Comparison of ENCODE assay signal across 8 mouse cellular contexts in genomic region chr4:44234004-44234866, GRCm38 (mm10). TPM values are rescaled to one million over a fixed set of nuclear protein-coding genes. Genes with fewer than 3 reads are reported as not detected.
DNase-seq lines count a peak whose midpoint lies in the region; ATAC-seq and TF ChIP-seq lines count a peak whose summit lies in the region.

No protein-coding gene starts in this region.

- TF ChIP-seq CTCF in cerebellum, adult 2 months (IDR thresholded peaks at IDR 0.05; ENCODE audit: borderline replicate concordance, insufficient read depth, low read depth, low read length) = no peak
- TF ChIP-seq CTCF in forebrain, postnatal 0 days (IDR thresholded peaks at IDR 0.05; ENCODE audit: low read depth) = no peak
- TF ChIP-seq CTCF in layer of hippocampus, adult 2 months (conservative IDR thresholded peaks at IDR 0.05) = no peak
- TF ChIP-seq CTCF in lung, adult 2 months (IDR thresholded peaks at IDR 0.05; ENCODE audit: insufficient read depth, low read length) = no peak
- no peak for TF ChIP-seq CTCF in thymus, adult 2 months (IDR thresholded peaks at IDR 0.05; ENCODE audit: borderline replicate concordance, control insufficient read depth, extremely low read depth, insufficient read depth, low read length, poor library complexity)

- H3K9me3 ChIP-seq in forebrain, postnatal 0 days (ENCODE audit: low read length) = no peaks in the 10 kb centered on the region
- H3K9me3 ChIP-seq in neural tube, embryonic 15.5 days (replicated peaks) = no peaks in the 10 kb centered on the region

- no peak for TF ChIP-seq POLR2A in cerebellum, adult 2 months (IDR thresholded peaks at IDR 0.05; ENCODE audit: borderline replicate concordance, insufficient read depth, low read length)
- TF ChIP-seq POLR2A in lung, adult 2 months (IDR thresholded peaks at IDR 0.05; ENCODE audit: borderline replicate concordance, extremely low read depth, low read depth, low read length) = peak; percentile 98
- TF ChIP-seq POLR2A in thymus, adult 2 months (IDR thresholded peaks at IDR 0.05; ENCODE audit: control insufficient read depth, extremely low read depth, insufficient read depth, low read length, poor library complexity) = peak; percentile 89

- under 1% methylated on average over 62 of the region's 62 CpGs for WGBS in cerebellum, adult 2 months
- WGBS in forebrain, postnatal 0 days = 2% methylated on average over 54 of the region's 62 CpGs
- WGBS in lung, adult 2 months = 1% methylated on average over 61 of the region's 62 CpGs
- WGBS in neural tube, embryonic 15.5 days = under 1% methylated on average over 50 of the region's 62 CpGs
- WGBS in thymus, adult 2 months = under 1% methylated on average over 52 of the region's 62 CpGs

- peak overlapping the region; percentile 72 for H3K9ac ChIP-seq in forebrain, postnatal 0 days
- H3K9ac ChIP-seq in neural tube, embryonic 15.5 days (replicated peaks) = peak overlapping the region; percentile 84

- H3K4me2 ChIP-seq in forebrain, postnatal 0 days (ENCODE audit: low read depth) = peak overlapping the region; percentile 84
- H3K4me2 ChIP-seq in neural tube, embryonic 15.5 days = peak overlapping the region; percentile 85

- peak; percentile 90 for DNase-seq in MN1 (ENCODE audit: low spot score)
- peak; percentile 88 to 92 for DNase-seq in cerebellum, adult 2 months
- peak; percentile 86 for DNase-seq in forebrain, postnatal 0 days
- DNase-seq in heart, postnatal 4 days = peak; percentile 92
- DNase-seq in layer of hippocampus, adult 2 months (ENCODE audit: low spot score in 2 of 2) = peak; percentile 86 to 88
- peak; percentile 84 for DNase-seq in lung, adult 2 months
- DNase-seq in thymus, adult 2 months = peak; percentile 86

- no peaks in the 10 kb centered on the region for H3K27me3 ChIP-seq in cerebellum, adult 2 months (ENCODE audit: control insufficient read depth, insufficient read depth, low read length)
- no peaks in the 10 kb centered on the region for H3K27me3 ChIP-seq in forebrain, postnatal 0 days (ENCODE audit: insufficient read depth, low read length)
- no peaks in the 10 kb centered on the region for H3K27me3 ChIP-seq in neural tube, embryonic 15.5 days (replicated peaks)
- H3K27me3 ChIP-seq in thymus, adult 2 months (ENCODE audit: control insufficient read depth, insufficient read depth, low read length) = peaks cover 3% of the 10 kb centered on the region; the same call in 1 of the 2 replicates

- H3K36me3 ChIP-seq in forebrain, postnatal 0 days (ENCODE audit: insufficient read depth) = no peaks in the 10 kb centered on the region
- no peaks in the 10 kb centered on the region for H3K36me3 ChIP-seq in neural tube, embryonic 15.5 days
- H3K36me3 ChIP-seq in thymus, adult 2 months (ENCODE audit: control insufficient read depth, insufficient read depth, low read length) = no peaks in the 10 kb centered on the region

- H3K4me1 ChIP-seq in cerebellum, adult 2 months (ENCODE audit: control insufficient read depth, insufficient read depth, low read length) = no peaks in the 10 kb centered on the region
- peaks cover 3% of the 10 kb centered on the region; the same call in 1 of the 2 replicates for H3K4me1 ChIP-seq in forebrain, postnatal 0 days (ENCODE audit: insufficient read depth)
- H3K4me1 ChIP-seq in lung, adult 2 months (ENCODE audit: control insufficient read depth, insufficient read depth, low read length) = peaks cover 5% of the 10 kb centered on the region; the same call in 1 of the 2 replicates
- peaks cover 34% of the 10 kb centered on the region for H3K4me1 ChIP-seq in neural tube, embryonic 15.5 days
- peaks cover 12% of the 10 kb centered on the region for H3K4me1 ChIP-seq in thymus, adult 2 months (replicated peaks; ENCODE audit: control insufficient read depth, insufficient read depth, low read length)

- peak overlapping the region; percentile 77 for H3K4me3 ChIP-seq in cerebellum, adult 2 months (replicated peaks; ENCODE audit: insufficient read depth, low read depth, low read length)
- H3K4me3 ChIP-seq in forebrain, postnatal 0 days (ENCODE audit: low read depth, low read length) = peak overlapping the region; percentile 91
- peak overlapping the region; percentile 63 for H3K4me3 ChIP-seq in layer of hippocampus, adult 2 months
- peak overlapping the region; percentile 91 for H3K4me3 ChIP-seq in lung, adult 2 months (replicated peaks; ENCODE audit: extremely low read depth, low read depth, low read length)
- H3K4me3 ChIP-seq in neural tube, embryonic 15.5 days (replicated peaks) = peak overlapping the region; percentile 87
- peak overlapping the region; percentile 93 for H3K4me3 ChIP-seq in thymus, adult 2 months (ENCODE audit: control insufficient read depth, insufficient read depth, low read length)

- peak overlapping the region; percentile 44 for H3K27ac ChIP-seq in cerebellum, adult 2 months (ENCODE audit: insufficient read depth, low read length)
- H3K27ac ChIP-seq in forebrain, postnatal 0 days (ENCODE audit: low read depth, low read length) = peak overlapping the region; percentile 78
- peak overlapping the region; percentile 95 for H3K27ac ChIP-seq in layer of hippocampus, adult 2 months
- H3K27ac ChIP-seq in neural tube, embryonic 15.5 days (replicated peaks) = peak overlapping the region; percentile 88
- peak overlapping the region; percentile 53 for H3K27ac ChIP-seq in thymus, adult 2 months (ENCODE audit: control insufficient read depth, insufficient read depth, low read length)

- ATAC-seq in forebrain, postnatal 0 days = peak; percentile 96
- peak; percentile 97 for ATAC-seq in neural tube, embryonic 15.5 days (ENCODE audit: low FRiP score)

RNA-seq across cellular contexts. Expression of gene Rnf38, which starts 0.6 kb away (rescaled TPM):
- polyA plus RNA-seq in cerebellum, adult 2 months (2012; rRNA removed) = 53.5 and 63.1 TPM in 2 replicates
- total RNA-seq in forebrain, postnatal 0 days (2014; rRNA removed) = 51.4 and 82.7 TPM in 2 replicates
- polyA plus RNA-seq in forebrain, postnatal 0 days (2015; fragmentation: Nextera tagmentation; extraction: Ambion mirVana) = 12.3 and 17.6 TPM in 2 replicates
- 10 to 100 TPM; 56.5 to 57.8 TPM for total RNA-seq in heart, postnatal 4 days (2021)
- total RNA-seq in layer of hippocampus, adult 2 months (2021) = 10 to 100 TPM; 49.8 to 52.3 TPM
- polyA plus RNA-seq in lung, adult 2 months (2012; rRNA removed) = 114 and 123 TPM in 2 replicates
- polyA plus RNA-seq in neural tube, embryonic 15.5 days (2015; fragmentation: Nextera tagmentation; extraction: Ambion mirVana) = 21.8 and 23.4 TPM in 2 replicates
- polyA plus RNA-seq in thymus, adult 2 months (2012; rRNA removed) = 435 and 445 TPM in 2 replicates

Comparison
In these comparisons a context has a peak if more than half of its experiments do, and no peak if none do; other contexts are left out.
1. Peak in every context shown above with its lines: DNase-seq, ATAC-seq, H3K4me3 ChIP-seq and H3K27ac ChIP-seq.
2. H3K27ac ChIP-seq: peak in every context shown above with its lines; median percentile 95 in layer of hippocampus, adult 2 months; 88 in neural tube, embryonic 15.5 days; 78 in forebrain, postnatal 0 days; 53 in thymus, adult 2 months; 44 in cerebellum, adult 2 months.